Mouse (Mus musculus): ENCODE data around the gene Nudcd2. TPM values are rescaled to one million over a fixed set of nuclear protein-coding genes. Genes with fewer than 3 reads are reported as not detected.
"Not testable (repeated sequence)": the region's sequence is repeated elsewhere in the genome, so short reads cannot be mapped to it uniquely, and the experiment has no call there.

Nudcd2 gene
- 232 and 242 TPM in 2 replicates for polyA plus RNA-seq (2016; fragmentation: Nextera tagmentation; extraction: Ambion mirVana)

DNA sequence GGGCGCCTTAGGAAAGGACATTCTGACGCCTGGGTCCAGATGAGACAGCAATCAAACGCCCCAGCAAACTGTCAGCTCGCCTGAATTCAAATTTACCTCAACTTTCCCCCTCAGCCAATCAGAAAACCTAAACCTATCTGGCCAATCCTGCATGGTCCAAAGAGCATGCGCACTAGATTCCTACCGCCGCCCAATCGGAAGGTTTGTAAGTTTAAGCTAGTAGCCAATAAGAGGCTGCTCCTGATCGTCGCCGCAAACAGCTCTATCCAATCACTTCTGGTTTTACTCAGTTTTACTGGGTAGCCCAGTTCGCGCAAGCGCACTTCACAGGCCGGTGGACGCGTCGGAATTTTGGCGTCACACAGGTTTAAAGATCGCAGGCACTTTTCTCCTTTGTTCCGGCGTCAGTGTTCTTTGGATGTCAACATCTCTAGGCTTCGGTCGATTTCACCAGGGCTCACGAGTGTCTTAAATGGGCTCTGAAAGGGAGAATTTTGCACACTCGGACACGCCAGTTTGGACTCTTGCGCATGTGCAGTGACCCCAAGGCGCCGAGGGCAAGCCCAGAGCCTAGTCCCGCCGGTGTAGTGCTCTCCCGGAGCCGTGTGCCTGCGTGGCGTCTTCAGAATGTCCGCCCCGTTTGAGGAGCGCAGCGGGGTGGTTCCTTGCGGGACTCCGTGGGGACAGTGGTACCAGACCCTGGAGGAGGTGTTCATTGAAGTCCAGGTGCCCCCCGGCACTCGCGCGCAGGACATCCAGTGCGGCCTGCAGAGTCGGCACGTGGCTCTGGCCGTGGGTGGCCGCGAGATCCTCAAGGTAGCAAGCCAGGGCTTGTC is at the start of gene Nudcd2, which contains the start of gene Hmmr:
Nudcd2 (plus strand) TSS at position 329 of the 836 bp plus-strand sequence.
Hmmr (minus strand) TSS at position 84 of the 836 bp plus-strand sequence.
- H3K27me3 ChIP-seq (ENCODE audit: low read depth, poor library complexity, severe bottlenecking) = no peaks in the 10 kb centered on the region
- DNase-seq (ENCODE audit: low spot score) = peak; percentile 90

DNA sequence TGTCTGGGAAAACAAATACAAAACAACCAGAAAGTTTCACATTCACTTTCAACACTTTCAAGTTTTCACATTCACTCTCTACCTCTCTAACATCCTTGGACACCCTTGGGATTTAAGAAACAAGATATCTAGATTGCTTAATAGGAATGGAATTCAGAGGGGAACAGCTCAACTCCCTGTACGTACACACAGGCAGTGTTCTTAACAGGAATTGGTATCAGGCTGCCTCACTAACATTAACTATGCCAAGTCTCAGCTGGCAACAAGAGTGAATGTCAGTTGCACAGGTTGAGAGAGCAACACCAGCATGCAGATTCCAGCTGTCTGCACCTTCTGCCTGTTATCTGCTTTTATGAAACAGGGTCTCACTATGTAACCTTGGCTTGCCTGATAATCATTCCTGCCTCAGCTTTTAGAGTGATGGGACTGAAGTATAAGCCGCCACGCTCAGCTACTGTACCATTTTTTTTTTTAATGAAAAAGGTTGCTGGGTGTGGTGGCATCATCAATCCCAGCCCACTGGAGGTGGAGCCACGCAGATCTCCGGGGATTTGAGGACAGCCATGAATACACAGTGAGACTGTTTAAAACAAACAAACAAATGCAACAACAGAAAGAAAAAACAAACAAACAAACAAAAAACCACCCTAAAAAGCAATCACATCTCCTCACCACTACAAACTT is 42.9 kb upstream of the Nudcd2 start:
- 83% methylated on average over 5 of the region's 5 CpGs for WGBS
- Histone ChIP-seq H3K27ac (no peak overlapping the region), H3K4me1 (peaks cover 16% of the 10 kb centered on the region), H3K9me3 (replicated peaks) (no peaks in the 10 kb centered on the region), H3K36me3 (peaks cover 36% of the 10 kb centered on the region), H3K4me3 (no peak overlapping the region; the same call in 1 of the 2 replicates), H3K27me3 (ENCODE audit: low read depth, poor library complexity, severe bottlenecking) (no peaks in the 10 kb centered on the region)
- no peak for DNase-seq (ENCODE audit: low spot score)

More for the DNA sequence above, at the start of gene Nudcd2, which contains the start of gene Hmmr:
- Histone ChIP-seq H3K4me3 (peak within 1 kb of the TSS; percentile 91), H3K9me3 (replicated peaks) (no peaks in the 10 kb centered on the region), H3K4me1 (peaks cover 19% of the 10 kb centered on the region), H3K27ac (peak within 1 kb of the TSS; percentile 96), H3K36me3 (peaks cover 58% of the 10 kb centered on the region)
- under 1% methylated on average over 52 of the region's 52 CpGs for WGBS

DNA sequence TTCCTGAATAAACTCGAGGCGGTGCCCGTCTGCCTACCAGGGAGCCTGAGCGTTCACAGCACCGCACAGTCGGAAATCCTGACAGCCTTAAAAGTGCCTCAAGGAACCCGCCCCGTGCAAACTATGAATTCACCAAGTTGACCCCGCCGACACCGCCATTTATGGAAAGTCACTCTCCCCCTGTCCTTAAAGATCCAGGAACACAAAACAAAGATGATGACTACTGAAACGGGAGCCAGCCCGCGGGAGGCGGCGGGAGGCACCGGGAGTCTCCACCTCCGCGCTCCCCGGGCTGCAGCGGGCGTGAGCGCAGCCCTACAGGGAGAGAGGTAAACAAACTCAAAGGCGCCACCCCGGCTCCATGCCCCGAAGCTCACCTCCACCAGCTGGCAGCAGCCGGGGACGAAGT is 41.4 kb upstream of the Nudcd2 start:
- DNase-seq (ENCODE audit: low spot score) = no peak
- peak overlapping the region; percentile 96 for H3K27ac ChIP-seq

DNA sequence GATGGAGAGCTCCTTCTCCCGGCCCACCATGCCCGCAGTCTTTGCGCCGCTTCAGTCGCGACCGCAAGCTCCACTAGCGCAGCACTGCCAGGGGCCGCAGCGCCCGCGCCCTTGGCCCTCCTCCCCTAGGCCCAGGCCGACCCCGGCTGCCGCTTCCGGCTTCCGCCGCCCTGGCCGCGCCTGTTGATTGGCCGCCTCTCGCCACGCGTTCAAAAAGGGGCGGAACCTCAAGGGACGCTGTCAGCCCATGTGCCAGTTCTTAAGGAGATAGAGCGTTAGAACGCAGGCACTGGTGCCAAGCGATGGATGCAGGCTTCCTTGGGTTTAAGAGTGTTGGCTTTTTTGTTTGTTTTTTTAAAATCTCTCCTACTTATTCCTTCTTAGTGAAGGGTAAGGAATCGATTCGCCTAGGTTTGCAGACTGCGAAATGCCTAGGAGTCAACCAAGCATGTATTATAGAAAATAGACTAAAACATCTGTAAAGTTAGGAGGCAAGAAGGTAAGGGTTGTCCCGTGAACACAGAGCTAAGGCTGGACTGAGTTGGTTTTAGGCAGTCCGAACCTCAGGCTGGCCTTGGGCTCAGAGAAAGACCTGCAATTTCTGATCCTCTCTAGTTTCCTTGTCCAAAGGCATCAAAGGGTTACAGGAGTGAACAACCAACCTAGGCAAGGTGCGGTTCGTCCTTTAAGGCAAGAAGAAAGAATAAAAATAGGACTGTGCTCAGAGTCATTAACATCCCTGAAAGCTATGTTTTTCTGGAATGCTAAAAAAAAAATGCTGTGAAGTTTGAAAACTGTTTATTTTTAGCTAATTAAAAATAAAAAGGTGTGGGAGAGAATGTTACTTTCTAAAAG is 40.7 kb upstream of the Nudcd2 start:
- Histone ChIP-seq H3K4me1 (peaks cover 16% of the 10 kb centered on the region), H3K4me3 (peak overlapping the region; percentile 88), H3K9me3 (replicated peaks) (no peaks in the 10 kb centered on the region), H3K36me3 (peaks cover 14% of the 10 kb centered on the region), H3K27me3 (ENCODE audit: low read depth, poor library complexity, severe bottlenecking) (no peaks in the 10 kb centered on the region), H3K27ac (peak overlapping the region; percentile 96)
- WGBS = 1% methylated on average over 36 of the region's 36 CpGs
- DNase-seq (ENCODE audit: low spot score) = peak; percentile 94

More for the DNA sequence above, 41.4 kb upstream of the Nudcd2 start:
- H3K27me3 ChIP-seq (ENCODE audit: low read depth, poor library complexity, severe bottlenecking) = no peaks in the 10 kb centered on the region
- peak overlapping the region; percentile 88 for H3K4me3 ChIP-seq
- H3K9me3 ChIP-seq (replicated peaks) = no peaks in the 10 kb centered on the region
- peaks cover 21% of the 10 kb centered on the region for H3K36me3 ChIP-seq
- under 1% methylated on average over 28 of the region's 28 CpGs for WGBS
- H3K4me1 ChIP-seq = peaks cover 16% of the 10 kb centered on the region

DNA sequence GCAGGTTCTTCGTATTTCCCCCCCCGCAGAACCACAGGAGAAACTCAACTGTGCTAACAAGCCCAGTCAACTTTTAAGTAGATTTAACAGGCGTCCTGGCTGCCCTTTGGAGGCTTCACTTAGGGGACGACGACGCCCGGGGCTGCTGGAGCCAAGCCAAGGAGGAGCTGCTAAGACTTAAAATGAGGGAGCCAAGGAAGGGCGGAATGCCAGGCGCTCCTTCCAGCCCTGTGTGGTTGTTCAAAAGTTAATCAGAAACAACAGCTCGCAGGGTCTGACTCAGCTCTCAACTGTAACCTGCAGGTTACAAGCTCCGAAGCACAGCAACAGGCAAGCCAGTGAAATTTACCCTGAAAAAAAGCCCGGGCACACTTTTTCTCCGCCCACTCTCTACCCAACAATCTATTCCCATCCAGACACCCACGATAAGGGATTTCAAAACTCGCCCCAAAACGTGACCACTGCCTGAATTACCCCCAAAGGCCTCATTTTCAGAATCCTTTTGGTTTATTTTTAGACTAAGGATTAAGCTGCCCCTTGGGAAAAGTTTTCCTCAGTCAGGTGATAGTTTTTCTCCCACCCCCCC is 40.0 kb upstream of the Nudcd2 start:
- peak; percentile 72 for DNase-seq (ENCODE audit: low spot score)
- 2% methylated on average over 16 of the region's 16 CpGs for WGBS

DNA sequence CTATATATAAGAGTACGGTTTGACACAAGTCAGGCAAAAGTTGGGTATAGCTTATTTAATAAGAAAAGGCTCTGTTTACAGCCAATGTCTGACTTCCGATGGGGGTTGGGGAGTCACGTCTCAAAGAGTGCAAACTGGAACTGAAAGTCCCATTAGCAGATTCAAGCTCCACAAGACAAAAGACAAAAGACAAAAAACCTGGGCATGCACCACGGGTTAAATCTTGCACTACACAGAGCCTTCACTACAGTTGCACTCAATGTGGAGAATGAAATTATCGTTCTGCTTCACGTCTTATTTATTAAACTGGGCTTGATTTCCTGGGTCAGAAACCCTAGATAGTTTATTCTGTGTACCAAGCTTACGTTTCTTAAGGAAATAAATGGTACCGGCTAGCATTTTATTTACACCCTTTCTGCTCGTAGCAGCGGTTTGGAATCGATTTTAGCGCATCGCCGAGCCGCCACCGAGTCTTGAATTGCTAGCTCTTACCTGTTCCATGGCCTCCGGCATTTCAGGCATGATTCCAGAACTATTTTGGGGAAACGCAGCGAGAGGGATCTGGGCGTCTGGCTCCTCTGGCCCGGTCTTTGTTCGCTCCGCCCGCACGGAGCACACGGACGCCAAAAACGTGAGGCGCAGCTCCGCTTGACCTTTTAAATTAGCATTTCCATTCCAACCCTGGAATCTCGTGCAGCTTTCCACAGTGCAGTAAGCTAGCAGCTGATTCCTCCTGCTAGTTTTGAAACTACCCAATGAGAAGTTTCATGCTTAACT is 39.0 kb upstream of the Nudcd2 start:
- Histone ChIP-seq H3K4me3 (peak overlapping the region; percentile 88), H3K36me3 (peaks cover 8% of the 10 kb centered on the region), H3K4me1 (peaks cover 16% of the 10 kb centered on the region), H3K27ac (peak overlapping the region; percentile 96), H3K27me3 (ENCODE audit: low read depth, poor library complexity, severe bottlenecking) (no peaks in the 10 kb centered on the region), H3K9me3 (replicated peaks) (no peaks in the 10 kb centered on the region)
- WGBS = under 1% methylated on average over 31 of the region's 31 CpGs
- DNase-seq (ENCODE audit: low spot score) = peak; percentile 67

More for the DNA sequence above, 40.0 kb upstream of the Nudcd2 start:
- Histone ChIP-seq H3K9me3 (replicated peaks) (no peaks in the 10 kb centered on the region), H3K4me1 (peaks cover 16% of the 10 kb centered on the region), H3K4me3 (peak overlapping the region; percentile 88), H3K27me3 (ENCODE audit: low read depth, poor library complexity, severe bottlenecking) (no peaks in the 10 kb centered on the region), H3K36me3 (peaks cover 8% of the 10 kb centered on the region), H3K27ac (peak overlapping the region; percentile 96)

DNA sequence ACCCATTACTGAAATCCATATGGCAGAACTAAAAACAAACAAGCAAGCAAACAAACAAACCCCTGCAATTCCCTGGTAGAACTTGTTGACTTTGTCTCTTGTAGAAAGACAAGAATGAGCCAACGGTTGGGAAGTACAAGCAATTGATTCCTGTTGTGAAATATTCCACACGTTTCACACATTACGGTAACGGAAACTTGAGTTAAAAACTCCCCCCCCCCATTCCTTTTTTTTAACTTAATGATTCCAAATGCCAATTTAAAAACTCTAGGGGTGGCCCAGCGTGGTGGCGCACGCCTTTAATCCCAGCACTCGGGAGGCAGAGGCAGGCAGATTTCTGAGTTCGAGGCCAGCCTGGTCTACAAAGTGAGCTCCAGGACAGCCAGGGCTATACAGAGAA is 38.4 kb upstream of the Nudcd2 start, which contains the start of gene Mat2b:
Mat2b (minus strand) TSS at position 101 of the 400 bp plus-strand sequence.
- no peaks in the 10 kb centered on the region for H3K27me3 ChIP-seq (ENCODE audit: low read depth, poor library complexity, severe bottlenecking)
- peak within 1 kb of the TSS; percentile 88 for H3K4me3 ChIP-seq
- H3K9me3 ChIP-seq (replicated peaks) = no peaks in the 10 kb centered on the region
- peaks cover 16% of the 10 kb centered on the region for H3K4me1 ChIP-seq
- H3K36me3 ChIP-seq = peaks cover 14% of the 10 kb centered on the region
- WGBS = 88% methylated on average over 9 of the region's 9 CpGs
- peak within 1 kb of the TSS; percentile 96 for H3K27ac ChIP-seq
- DNase-seq (ENCODE audit: low spot score) = no peak

DNA sequence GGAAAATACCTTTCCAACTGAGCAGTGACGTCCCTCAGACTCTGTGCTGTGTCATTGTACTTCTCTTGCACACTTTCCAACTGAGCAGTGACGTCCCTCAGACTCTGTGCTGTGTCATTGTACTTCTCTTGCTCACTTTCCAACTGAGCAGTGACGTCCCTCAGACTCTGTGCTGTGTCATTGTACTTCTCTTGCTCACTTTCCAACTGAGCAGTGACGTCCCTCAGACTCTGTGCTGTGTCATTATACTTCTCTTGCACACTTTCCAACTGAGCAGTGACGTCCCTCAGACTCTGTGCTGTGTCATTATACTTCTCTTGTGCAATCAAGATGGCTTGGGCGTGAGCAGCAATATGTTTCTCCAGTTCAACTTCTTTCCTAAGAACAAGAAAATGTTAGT is 23.6 kb upstream of the Nudcd2 start:
- not testable (repeated sequence) for H3K9me3 ChIP-seq (replicated peaks); H3K27me3 ChIP-seq (ENCODE audit: low read depth, poor library complexity, severe bottlenecking); H3K4me3 ChIP-seq; DNase-seq (ENCODE audit: low spot score); H3K27ac ChIP-seq; H3K4me1 ChIP-seq
- peaks cover 99% of the 10 kb centered on the region for H3K36me3 ChIP-seq
- 93% methylated on average over 6 of the region's 6 CpGs for WGBS

DNA sequence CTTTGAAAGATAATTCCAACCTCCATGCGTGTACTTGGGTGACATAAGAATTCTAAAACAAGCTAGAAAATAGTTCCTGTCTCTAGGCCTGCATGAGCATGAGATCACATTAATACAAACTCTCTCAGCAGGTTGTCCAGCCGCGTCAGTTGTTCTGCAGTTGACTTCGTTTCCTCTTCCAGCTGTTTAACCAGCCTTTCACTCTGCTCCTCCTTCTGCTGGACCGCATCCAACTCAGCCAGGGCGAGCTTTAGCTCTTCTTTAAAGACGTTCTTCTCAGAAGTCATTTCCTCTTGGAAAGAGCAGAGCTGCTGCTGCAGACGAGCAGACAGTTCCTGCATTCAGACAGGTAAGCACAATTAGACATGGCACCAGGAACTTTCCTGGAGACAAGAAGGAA is 19.6 kb upstream of the Nudcd2 start:
- H3K4me1 ChIP-seq = no peaks in the 10 kb centered on the region
- H3K36me3 ChIP-seq = peaks cover 100% of the 10 kb centered on the region
- no peak overlapping the region for H3K4me3 ChIP-seq
- H3K9me3 ChIP-seq (replicated peaks) = no peaks in the 10 kb centered on the region
- no peak for DNase-seq (ENCODE audit: low spot score)
- no peak overlapping the region for H3K27ac ChIP-seq
- WGBS = 94% methylated on average over 8 of the region's 8 CpGs
- H3K27me3 ChIP-seq (ENCODE audit: low read depth, poor library complexity, severe bottlenecking) = no peaks in the 10 kb centered on the region

DNA sequence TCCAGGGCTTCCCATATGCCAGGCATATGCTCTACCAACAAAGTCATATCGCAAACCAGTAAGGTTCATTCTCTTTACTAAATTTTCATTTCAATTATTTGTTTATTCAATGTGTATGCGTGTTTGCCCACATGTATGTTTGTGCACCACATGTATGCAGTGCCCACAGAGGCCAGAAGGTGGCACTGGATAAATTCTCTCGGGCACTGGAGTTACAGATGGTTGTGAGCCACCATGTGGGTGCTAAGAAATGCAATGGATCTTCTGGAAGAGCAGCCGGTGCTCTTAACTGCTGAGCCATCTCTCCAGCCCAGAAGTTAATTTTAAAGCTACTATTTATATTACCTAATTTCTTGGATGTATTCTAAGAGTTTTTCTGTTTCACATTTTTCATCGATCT is 17.9 kb upstream of the Nudcd2 start:
- WGBS = 95% methylated on average over 5 of the region's 5 CpGs
- DNase-seq (ENCODE audit: low spot score) = no peak
- peaks cover 100% of the 10 kb centered on the region for H3K36me3 ChIP-seq
- H3K27me3 ChIP-seq (ENCODE audit: low read depth, poor library complexity, severe bottlenecking) = no peaks in the 10 kb centered on the region
- H3K4me1 ChIP-seq = no peaks in the 10 kb centered on the region
- H3K4me3 ChIP-seq = no peak overlapping the region
- H3K9me3 ChIP-seq (replicated peaks) = no peaks in the 10 kb centered on the region
- no peak overlapping the region for H3K27ac ChIP-seq

DNA sequence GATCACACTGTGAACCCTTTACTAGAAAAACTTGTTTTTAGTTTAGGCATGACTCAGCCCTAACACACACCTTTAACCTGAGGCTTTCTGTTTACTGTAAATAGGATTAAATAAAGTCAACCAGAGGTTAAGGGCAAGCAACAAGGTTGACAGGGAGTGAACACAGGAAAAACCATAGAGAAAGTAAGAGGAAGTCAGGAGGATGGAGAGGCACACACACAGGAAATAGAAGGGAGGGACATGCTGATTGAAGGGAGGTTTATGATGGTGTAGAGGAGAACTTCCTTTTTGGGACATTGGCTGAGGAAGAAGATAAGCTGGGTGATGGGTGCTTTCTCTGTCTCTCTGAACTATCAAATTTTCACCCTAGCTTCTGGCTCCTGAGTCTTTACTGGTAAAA is 15.1 kb upstream of the Nudcd2 start:
- Histone ChIP-seq H3K4me1 (no peaks in the 10 kb centered on the region), H3K9me3 (replicated peaks) (no peaks in the 10 kb centered on the region), H3K4me3 (no peak overlapping the region), H3K36me3 (peaks cover 100% of the 10 kb centered on the region), H3K27ac (no peak overlapping the region), H3K27me3 (ENCODE audit: low read depth, poor library complexity, severe bottlenecking) (no peaks in the 10 kb centered on the region)
- DNase-seq (ENCODE audit: low spot score) = no peak
